Mouse (Mus musculus) frontal cortex, postnatal 10 days (tissue): ENCODE data around the gene Morc1.

Source experiments
- DNase-seq, 2 experiments: peaks; one replicate each; pipeline ENCODE4 v3.0.0; 2022; ENCODE audit warnings: low spot score in 2 of 2, mixed read lengths in 1 of 2

Morc1 gene

GRCm38 (mm10) chr16:48626186-48626585 lies 195.1 kb downstream of the Morc1 start:
- no peak for DNase-seq

DNA sequence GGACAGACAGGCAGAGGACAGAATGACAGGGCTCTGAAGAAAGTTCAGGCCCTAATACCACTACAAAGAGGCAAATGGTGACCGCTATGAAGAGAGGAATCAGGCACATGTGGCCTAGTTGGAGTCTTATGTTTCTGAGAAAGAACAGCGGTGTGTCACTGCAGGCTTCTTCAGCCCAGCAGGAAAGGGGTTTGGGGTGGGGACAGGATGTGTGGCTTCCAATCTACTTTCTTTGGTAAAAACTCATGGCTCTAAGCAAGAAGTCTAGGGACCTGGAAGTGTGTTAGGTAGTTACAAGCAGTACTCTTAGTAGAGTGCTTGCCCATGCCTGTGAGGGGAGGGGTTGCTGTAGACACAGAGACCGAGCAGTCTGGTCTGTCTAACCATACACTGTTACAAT lies 196.3 kb downstream of the Morc1 start:
- DNase-seq, result no peak

GRCm38 (mm10) chr16:48629710-48630109 lies 198.7 kb downstream of the Morc1 start:
- no peak for DNase-seq

DNA sequence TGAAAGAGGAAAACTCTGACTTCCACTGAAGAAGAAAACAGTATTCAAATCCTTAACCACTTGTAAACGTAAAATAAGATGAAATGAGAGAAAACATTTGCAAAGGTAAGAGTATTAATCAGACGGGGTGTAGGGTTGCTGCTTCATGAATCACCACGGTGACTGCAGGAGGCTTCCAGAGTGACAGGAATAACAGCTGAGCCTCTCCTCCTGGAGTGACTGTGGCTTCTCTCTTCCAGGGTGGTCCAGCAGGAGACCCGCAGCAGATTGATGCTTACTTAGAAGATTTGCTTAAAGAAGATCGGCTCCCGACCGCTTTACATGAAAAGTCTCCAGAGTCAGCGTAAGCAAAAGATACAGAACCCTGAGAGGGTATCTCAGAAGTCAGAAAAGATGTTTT lies 199.4 kb downstream of the Morc1 start:
- no peak for DNase-seq

- no peak for DNase-seq
Measured at GRCm38 (mm10) chr16:48632351-48632750, 201.3 kb downstream of the Morc1 start.

GRCm38 (mm10) chr16:48646246-48646645 lies 215.2 kb downstream of the Morc1 start:
- DNase-seq, result no peak

DNA sequence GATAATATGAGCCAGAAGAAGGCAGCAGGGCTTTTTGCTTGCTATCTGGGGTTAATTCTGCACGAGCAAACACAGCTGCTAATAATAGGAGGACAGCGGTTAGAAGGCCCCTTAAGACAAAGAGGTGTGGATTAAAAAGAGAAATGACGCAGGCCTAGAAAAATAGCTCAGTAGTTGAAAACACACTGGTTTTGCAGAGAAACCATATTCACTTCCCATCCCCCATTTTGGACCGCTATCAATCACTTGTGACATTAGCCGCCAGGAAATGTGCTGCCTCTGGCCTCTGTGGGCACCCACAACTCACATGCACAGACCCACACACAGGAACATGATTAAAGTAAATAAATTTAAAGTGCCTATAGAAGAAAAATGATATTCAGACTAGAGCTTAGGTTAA lies 240.7 kb downstream of the Morc1 start:
- no peak for DNase-seq

GRCm38 (mm10) chr16:48672664-48673063 lies 241.6 kb downstream of the Morc1 start:
- DNase-seq, result no peak

DNA sequence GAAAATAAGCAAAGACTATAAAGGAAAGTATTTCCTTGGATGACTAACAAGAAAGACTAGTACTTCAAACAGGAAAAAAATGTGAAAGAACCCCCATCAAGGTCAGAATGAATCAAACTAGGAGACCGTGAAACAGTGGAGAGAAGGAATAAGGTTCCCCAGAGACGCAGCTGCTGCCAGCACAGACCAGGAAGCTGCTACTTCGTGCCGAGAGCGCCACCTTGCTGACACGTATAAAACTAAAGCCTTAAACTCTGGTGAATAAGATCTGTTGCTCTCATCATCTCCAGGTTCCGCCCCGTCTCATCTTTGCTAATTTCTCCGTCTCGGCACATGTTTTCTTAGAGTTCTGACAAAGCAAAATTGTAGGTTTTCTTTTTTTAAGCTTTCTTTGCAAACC lies 244.6 kb downstream of the Morc1 start:
- peak; percentile 51 to 79 for DNase-seq

DNA sequence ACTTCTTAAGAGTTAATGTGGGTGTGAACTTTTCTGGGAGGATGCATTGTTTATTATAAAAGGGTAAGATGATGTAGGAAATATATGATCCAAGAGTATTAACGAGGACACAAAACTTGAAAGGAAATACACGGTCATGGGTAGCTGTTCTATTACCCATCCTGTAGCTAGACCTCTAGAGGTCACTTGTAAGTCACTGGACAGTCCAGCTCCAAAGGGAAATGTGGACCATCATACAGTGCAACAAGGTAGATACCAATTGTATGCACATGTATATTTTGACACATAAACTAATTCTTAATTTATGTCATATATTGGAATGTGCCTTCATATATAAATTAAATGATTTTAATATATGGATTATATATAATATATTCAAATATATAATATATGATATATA lies 245.2 kb downstream of the Morc1 start:
- DNase-seq, result no peak

- DNase-seq, result no peak
Measured at GRCm38 (mm10) chr16:48677381-48677780, 246.3 kb downstream of the Morc1 start.

DNA sequence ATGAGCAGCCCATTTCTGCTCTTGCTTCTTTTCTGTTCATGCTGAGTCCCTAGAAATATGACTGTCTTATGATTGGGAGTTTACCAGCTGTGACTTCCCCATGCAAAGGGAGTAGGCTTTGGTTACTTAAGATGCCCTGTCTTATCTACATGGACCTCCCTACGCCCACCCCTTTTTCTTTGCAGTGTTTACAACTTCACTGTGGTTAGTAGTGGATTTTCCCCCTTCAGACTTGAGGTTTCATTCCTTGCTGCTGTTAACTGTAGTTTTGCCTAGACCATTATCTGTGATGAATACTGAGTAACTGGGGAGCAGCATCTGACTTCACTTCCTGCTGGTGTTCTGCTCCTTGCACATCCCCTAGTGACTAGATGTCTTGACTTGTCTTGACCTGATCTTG lies 247.0 kb downstream of the Morc1 start:
- no peak for DNase-seq
